Mouse (Mus musculus) adrenal gland, postnatal 36 days (tissue): ENCODE results near the gene Praf2. TPM values are rescaled to one million over a fixed set of nuclear protein-coding genes. Genes with fewer than 3 reads are reported as not detected.

ENCODE experiments used
- DNase-seq, 2 experiments: peaks; one replicate each; pipeline ENCODE4 v3.0.0; 2021; ENCODE audit warnings: mixed read lengths in 1 of 2
- total RNA-seq, 2 experiments: library from RNA; stranded (reverse); gene quantifications; 2 replicates each; pipeline ENCODE4 v1.2.3; 2021

Praf2 gene
- total RNA-seq, 2 experiments from 2014 or later = 11.5 to 16.3 TPM

DNA sequence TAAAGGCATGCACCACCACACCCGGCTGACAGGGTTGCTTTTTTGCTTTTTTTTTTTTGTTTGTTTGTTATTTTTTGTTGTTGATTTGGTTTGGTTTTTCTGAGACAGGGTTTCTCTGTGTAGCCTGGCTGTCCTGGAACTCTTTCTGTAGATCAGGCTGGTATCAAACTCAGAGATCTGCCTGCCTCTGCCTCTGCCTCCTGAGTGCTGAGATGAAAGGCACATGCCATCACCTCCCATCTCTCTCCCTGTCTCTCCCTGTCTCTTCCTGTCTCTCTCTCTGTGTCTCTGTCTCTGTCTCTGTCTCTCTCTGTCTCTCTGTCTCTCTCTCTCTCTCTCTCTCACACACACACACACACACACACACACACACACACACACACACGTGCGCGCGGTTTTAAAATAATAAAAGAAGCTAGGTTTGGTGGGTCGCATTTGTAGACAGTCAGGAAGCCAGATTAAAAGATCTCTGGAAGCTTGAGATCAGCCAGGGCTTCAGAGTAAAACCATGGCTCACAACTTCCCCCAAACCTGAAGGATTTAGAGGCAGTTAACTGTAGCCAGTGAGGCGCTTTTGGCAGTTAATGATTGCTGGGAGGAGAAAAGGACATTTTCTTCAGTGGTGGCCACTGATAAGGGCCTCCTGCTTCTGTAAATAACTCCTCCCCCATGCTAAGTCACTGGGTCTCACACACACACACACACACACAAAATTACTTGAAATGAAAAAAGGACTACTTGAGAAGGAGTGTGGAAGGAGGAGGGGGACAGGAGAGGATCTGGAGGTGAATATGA is 50.4 kb downstream of the Praf2 start:
- no peak for DNase-seq

DNA sequence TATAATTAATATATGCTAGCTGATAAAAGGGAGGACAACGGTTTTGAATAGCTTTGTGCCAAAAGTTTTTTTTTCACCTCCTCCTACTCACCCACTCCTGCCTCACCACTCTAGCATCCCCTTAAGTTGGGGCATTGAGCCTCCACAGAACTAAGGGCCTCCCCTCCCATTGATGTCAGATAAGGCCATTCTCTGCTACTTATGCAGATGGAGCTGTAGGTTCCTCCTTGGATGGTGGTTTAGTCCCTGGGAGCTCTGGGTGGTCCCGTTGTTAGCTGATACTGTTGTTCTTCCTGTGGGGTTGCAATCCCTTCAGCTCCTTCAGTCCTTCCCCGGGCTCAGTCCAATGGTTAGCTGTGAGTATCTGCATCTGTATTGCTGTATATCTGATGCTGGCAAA is 51.1 kb downstream of the Praf2 start:
- no peak for DNase-seq

Other genes with a start within 250 kb of the Praf2 start
- gene Foxp3, start 154.8 kb upstream of the Praf2 start, total RNA-seq = not detected
- gene Ppp1r3f, start 154.2 kb upstream of the Praf2 start, total RNA-seq = 1 to 10 TPM; 3.8 to 4.5 TPM
- gene Ccdc22, start 122.9 kb upstream of the Praf2 start, total RNA-seq = 10 to 100 TPM; 19.0 to 28.3 TPM
- under 1 TPM in 1 of 2 experiments, not detected in 1; 0.13 TPM for gene Cacna1f, start 121.4 kb upstream of the Praf2 start, total RNA-seq
- 10 to 100 TPM; 32.8 to 48.6 TPM for gene Syp, start 90.0 kb upstream of the Praf2 start, total RNA-seq
- 10 to 100 TPM in 1 of 2 experiments, 1 to 10 TPM in 1; 7.7 to 11.9 TPM for gene Prickle3, start 71.2 kb upstream of the Praf2 start, total RNA-seq
- 10 to 100 TPM; 73.8 to 80.2 TPM for gene Plp2, start 57.0 kb upstream of the Praf2 start, total RNA-seq
- gene Magix, start 47.2 kb upstream of the Praf2 start, total RNA-seq = under 1 TPM; 0.66 to 0.89 TPM
- 10 to 100 TPM; 49.7 to 66.9 TPM for gene Gpkow, start 31.3 kb upstream of the Praf2 start, total RNA-seq
- 10 to 100 TPM; 48.7 to 67.5 TPM for gene Wdr45, start 14.1 kb upstream of the Praf2 start, total RNA-seq
- under 1 TPM in 1 of 2 experiments, not detected in 1; 0.43 TPM for gene Gm45208, start 6.2 kb upstream of the Praf2 start, total RNA-seq
- 1 to 10 TPM; 2.2 to 4.0 TPM for gene Ccdc120, start 22.5 kb downstream of the Praf2 start, total RNA-seq
- 10 to 100 TPM; 44.5 to 48.7 TPM for gene Tfe3, start 34.1 kb downstream of the Praf2 start, total RNA-seq
- 10 to 100 TPM; 41.0 to 50.8 TPM for gene Gripap1, start 61.3 kb downstream of the Praf2 start, total RNA-seq
- under 1 TPM; 0.49 to 0.89 TPM for gene Kcnd1, start 93.8 kb downstream of the Praf2 start, total RNA-seq
- gene Otud5, start 112.9 kb downstream of the Praf2 start, total RNA-seq = 10 to 100 TPM; 59.0 to 63.3 TPM
- gene Pim2, start 149.8 kb downstream of the Praf2 start, total RNA-seq = 1 to 10 TPM; 8.5 to 9.0 TPM
- 10 to 100 TPM; 38.6 to 43.9 TPM for gene Slc35a2, start 155.6 kb downstream of the Praf2 start, total RNA-seq
- 100 to 1,000 TPM; 120 to 121 TPM for gene Pqbp1, start 170.8 kb downstream of the Praf2 start, total RNA-seq
- gene Timm17b, start 170.9 kb downstream of the Praf2 start, total RNA-seq = 100 to 1,000 TPM; 113 to 126 TPM
- gene Gm10491, start 179.4 kb downstream of the Praf2 start, total RNA-seq = not detected
- not detected for gene Gm10490, start 181.1 kb downstream of the Praf2 start, total RNA-seq
- gene Pcsk1n, start 191.4 kb downstream of the Praf2 start, total RNA-seq = 10 to 100 TPM; 28.0 to 39.7 TPM
- gene Eras, start 200.2 kb downstream of the Praf2 start, total RNA-seq = not detected
- 10 to 100 TPM; 16.5 to 17.3 TPM for gene Hdac6, start 219.4 kb downstream of the Praf2 start, total RNA-seq
- under 1 TPM in 1 of 2 experiments, not detected in 1; 0.26 TPM for gene Gata1, start 249.6 kb downstream of the Praf2 start, total RNA-seq